14 mouse cellular contexts compared by ENCODE assay signal in genomic region chr13:111997980-111998945, GRCm38 (mm10).
"Had no signal": no experiment of that assay in that cellular context is flagged by ENCODE, and none has a peak within 500 bp of the region (broad histone marks: within the 10 kb centered on the region; RNA-seq: fewer than 3 reads in every experiment).

No protein-coding gene starts in this region.

- H3K36me3 ChIP-seq: limb, embryonic 13.5 days; midbrain, embryonic 12.5 days; neural tube, embryonic 15.5 days had no signal

- H3K27ac ChIP-seq: kidney, postnatal 0 days; limb, embryonic 13.5 days; liver, embryonic 14.5 days; midbrain, embryonic 12.5 days; neural tube, embryonic 15.5 days had no signal

- DNase-seq: kidney, adult 9 months; kidney, postnatal 36 days; layer of hippocampus, adult 9-11 months; layer of hippocampus, postnatal 36 days; lung, postnatal 10 days; right cerebral cortex, adult 18-20 months; right cerebral cortex, postnatal 25 days; thymus, postnatal 36 days had no signal

- H3K4me2 ChIP-seq: limb, embryonic 13.5 days; midbrain, embryonic 12.5 days; neural tube, embryonic 15.5 days had no signal

- H3K9me3 ChIP-seq: limb, embryonic 13.5 days; midbrain, embryonic 12.5 days; neural tube, embryonic 15.5 days had no signal

- H3K4me3 ChIP-seq: limb, embryonic 13.5 days; midbrain, embryonic 12.5 days; myocyte; neural tube, embryonic 15.5 days had no signal

- H3K9ac ChIP-seq: limb, embryonic 13.5 days; liver, embryonic 14.5 days; midbrain, embryonic 12.5 days; neural tube, embryonic 15.5 days had no signal

- H3K27me3 ChIP-seq: limb, embryonic 13.5 days; midbrain, embryonic 12.5 days; neural tube, embryonic 15.5 days had no signal
